Mouse (Mus musculus) 3T3-L1 (cell line): ENCODE measurements around the gene Col11a2.
"Not testable (repeated sequence)": the region's sequence is repeated elsewhere in the genome, so short reads cannot be mapped to it uniquely, and the experiment has no call there.

ENCODE experiments used
- DNase-seq: peaks from one replicate; pipeline ENCODE4 v3.0.0-alpha.2; 2015; ENCODE audit warnings: low read depth, low spot score

Gene Col11a2

DNA sequence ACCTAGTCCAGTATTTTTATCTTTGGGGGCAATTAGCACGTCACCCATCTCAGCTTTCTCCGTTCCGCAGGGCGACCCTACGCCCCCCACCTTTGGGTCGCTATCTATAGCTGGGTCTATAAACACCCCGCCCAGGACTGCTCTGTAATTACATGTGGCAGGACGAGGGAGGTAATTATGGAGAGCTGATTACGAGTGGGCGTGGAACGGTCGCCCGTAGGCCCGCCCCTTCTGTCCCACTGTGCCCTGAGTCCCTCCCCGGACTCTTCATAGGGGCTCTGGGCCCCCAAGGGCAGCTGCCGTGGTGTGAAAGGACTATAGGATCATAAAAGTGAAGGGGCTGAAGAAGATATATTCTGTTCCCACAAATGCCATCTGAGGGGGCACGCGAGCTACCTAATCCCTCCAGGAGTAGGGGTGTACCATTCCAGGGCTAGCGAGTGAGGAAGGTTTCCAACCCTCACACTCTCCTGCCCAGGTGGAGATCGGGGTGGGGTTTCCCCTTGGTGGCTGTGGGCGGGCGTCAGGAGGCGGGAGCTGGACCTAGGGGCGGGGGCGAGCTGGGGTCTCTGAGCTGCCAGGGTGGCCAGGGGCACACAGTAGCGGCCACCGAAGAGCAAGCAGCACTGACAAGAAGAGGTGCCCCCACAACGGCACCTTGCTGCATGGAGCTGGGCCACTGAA, at the start of gene Col11a2:
Gene Col11a2, plus strand, starts transcription at position 560 of the 684 bp plus-strand sequence.
- no peak for DNase-seq

DNA sequence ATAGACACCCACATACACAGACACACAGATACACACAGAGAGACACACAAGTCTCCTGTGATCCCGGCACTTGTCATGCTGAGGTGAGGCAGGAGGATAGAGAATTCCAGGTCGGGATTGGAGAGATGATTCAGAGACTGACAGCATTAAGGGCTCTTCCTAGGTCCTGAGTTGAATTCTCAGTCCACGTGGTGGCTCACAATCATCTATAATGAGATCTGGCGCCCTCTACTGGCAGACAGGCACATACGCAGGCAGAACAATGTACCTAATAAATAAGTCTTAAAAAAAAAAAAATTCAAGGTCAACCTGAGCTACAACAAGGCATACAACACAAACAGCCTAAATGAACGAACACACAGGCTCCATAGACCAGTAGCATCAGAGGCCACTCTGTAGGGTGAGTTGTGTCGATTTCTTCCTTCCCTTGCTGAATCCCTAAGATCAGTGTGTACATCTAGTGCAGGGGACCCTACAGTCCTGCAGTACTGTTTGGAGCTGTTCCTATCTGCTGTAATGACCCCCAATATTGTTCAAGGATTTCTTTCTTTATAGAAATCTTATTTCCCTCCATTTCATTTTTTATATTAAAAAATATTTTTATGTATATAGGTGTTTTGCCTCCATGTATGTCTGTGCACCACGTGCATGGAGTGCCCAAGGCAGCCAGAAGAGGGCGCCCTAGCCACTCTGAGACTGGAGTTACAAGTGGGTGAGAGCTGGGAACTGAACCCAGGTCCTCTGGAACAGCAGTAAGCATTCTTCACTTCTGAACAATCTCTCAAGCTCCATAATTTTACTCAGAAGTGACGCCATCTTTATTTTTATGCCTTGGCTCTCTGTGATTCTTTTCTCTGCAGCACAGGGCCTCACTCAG, 47.2 kb upstream of the Col11a2 start:
- DNase-seq: peak; percentile 93

DNA sequence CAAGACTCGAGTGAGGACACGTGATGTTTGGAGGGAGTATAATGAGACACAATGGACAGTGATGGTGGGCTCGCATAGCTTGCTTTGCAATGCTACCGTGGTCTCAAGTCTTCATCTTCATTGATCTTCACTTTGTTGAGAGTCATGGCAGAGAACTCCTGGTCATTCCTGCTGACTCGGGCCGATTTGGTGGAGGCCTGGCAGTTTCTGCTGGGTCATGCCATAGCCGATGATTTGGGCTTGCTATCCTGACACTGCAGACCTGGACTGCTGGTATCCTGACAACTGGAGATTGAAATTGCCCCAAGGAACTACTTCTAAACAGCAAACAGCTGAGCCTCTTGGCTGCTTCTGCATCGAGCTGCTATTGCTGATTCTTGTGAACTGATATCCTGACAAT, 44.3 kb upstream of the Col11a2 start:
- DNase-seq: no peak

DNA sequence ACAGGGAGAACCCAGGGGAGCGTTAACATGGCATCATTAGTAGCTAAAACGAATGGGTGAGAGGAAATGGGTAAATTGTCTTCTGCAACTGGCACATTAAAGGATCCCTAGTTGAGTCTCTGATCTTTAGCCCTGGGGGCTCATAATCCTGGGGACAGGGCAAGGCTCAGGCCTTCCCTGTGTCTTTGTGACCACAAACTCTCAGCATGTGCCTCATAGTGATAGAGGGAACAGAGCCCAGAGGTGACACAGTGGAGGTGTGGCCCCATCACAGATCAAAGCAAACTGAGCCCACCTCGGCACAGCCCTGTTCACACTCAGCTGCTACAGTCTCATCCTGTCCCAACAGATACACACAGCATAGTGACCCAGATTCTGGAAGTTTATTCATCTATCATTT, 43.6 kb upstream of the Col11a2 start:
- no peak for DNase-seq

DNA sequence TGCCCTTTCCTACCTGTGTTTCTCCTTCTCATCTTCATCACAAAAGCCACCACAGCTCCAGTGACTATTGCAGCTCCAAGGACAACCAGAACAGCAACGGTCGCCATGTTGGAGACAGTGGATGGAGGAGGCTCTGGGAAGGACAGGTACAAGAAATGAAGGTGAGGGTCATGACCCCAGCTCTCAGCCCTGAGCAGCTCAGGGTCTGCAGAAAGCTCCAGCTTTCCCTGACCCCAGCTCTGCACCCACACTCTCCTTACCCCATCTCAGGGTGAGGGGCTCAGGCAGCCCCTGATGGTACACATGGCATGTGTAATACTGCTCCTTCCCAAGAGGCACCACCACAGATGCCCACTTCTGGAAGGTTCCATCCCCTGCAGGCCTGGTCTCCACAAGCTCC, 42.2 kb upstream of the Col11a2 start:
- DNase-seq: not testable (repeated sequence)

DNA sequence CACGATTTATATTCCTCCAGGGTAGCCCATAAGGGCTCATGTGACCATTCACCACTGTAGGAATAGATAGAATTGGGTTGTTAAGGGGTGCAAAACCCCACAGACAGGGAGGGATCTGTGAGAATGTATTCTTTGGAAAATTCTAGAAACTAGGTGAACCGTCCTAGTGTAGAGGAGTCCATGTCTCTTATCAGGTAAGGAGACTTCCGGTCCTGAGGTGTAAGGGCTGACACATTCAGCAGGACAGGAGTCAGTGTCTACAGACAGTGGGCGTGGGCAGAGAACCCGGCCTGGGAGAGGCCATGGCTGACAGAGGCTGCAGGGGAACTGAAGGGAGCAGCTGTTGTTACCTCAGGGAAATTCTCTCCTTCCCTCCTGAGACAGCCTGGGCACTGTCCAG, 40.5 kb upstream of the Col11a2 start:
- DNase-seq: not testable (repeated sequence)

DNA sequence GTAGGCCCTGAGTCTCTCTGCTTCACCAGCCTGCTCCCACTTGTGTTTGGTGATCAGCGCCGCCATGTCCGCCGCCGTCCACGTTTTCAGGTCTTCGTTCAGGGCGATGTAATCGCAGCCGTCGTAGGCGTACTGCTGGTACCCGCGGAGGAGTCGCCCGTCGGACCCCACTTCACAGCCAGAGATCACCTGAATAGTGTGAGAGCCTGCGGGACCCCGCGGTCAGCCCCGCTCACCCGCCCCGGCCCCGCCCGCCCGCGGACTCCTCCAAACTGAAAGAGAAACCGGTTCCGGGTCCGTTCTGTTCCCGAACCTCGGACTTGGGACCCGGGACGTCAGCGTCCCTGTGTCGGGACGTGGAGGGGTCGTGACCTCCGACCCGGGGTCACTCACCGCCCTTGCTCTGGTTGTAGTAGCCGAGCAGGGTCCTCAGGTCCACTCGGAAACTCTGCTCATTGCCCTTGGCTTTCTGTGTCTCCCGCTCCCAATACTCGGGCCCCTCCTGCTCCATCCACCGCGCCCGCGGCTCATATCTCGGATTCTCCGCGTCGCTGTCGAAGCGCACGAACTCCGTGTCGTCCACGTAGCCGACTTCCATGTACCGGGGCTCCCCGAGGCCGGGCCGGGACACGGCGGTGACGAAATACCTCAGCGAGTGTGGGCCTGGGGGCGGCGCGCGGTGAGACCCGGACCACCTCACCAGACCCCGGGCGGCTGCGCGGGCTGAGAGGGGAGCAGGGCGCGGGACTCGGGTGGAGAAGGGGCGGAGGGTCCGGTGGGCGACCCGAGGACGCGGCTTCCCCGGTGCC, 39.7 kb upstream of the Col11a2 start:
- DNase-seq: no peak

DNA sequence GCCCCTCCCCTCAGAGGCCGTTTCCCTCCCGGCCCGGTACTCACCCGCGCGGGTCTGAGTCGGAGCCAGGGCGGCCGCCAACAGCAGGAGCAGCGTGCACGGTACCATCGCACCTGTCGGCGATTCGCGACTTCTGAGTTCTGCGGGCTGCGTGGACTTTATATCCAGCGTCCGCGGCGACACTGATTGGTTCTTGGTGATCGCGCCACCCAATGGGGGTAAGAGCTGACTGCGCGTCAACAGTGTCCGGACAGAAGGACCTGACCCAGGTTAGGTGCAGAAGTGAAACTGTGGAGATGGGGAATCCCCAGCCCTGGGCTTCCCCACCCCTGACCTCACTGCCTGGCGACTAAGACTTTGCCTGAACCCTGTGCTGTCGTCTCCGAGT, 39.1 kb upstream of the Col11a2 start, which contains the start of gene H2-K1:
Gene H2-K1, minus strand, starts transcription at position 198 of the 388 bp plus-strand sequence.
- peak; percentile 92 for DNase-seq

DNA sequence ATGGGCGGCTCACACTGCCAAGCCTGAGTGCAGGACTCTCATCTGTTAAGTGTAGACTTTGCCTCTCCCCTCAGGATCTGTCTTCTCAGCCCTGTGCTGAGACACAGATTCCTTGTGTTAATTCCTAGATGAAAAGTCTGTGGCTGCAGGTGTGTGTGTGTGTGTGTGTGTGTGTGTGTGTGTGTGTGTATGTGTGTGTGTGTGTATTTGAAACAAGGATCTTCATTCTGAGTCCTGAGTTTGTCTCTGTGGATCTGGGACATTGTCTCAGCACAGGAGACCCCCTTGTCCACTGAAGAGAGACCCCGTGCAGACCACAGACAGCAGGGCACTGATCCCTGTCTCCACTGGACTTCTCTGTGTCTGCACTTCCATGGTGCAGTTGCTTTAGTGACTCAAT, 38.4 kb upstream of the Col11a2 start:
- DNase-seq: not testable (repeated sequence)

DNA sequence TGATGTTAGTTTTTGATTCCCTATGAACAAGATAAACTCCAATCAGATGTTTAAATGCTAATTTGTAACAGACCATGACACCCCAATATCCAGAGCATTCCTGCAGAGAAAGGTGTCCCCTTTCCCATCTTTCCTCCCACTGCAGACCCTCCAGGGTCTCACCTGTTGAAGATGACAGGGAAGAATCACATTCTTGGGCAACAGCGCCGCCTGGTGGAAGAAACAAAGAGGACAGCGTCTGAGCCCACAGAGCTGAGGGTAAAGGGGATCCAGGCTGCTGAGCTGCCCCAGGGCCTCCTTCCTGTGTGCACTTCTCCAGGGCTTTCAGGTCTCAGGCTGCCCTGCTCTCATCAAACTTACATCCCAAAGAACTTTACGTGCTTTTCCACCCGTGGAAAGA, 35.8 kb upstream of the Col11a2 start:
- no peak for DNase-seq

DNA sequence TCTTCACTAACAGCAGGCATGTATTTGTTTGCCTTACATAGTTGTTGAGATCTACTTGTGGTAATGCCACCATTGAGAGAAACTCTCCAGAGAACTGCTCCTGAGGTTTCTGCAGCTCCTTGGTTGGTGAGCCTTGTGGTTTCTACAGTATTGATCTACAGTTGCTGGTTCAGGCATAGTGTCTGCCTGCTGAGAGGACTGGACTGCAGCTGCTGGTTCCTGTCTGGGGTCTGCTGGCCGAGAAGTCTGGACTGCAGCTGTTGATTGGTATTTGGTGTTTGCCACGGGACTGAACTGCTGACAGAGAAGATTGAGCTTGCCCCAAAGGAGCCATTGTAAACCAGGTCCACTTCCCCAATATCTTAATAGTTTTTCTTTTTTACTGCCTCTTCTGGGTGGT, 32.7 kb upstream of the Col11a2 start:
- DNase-seq: no peak

DNA sequence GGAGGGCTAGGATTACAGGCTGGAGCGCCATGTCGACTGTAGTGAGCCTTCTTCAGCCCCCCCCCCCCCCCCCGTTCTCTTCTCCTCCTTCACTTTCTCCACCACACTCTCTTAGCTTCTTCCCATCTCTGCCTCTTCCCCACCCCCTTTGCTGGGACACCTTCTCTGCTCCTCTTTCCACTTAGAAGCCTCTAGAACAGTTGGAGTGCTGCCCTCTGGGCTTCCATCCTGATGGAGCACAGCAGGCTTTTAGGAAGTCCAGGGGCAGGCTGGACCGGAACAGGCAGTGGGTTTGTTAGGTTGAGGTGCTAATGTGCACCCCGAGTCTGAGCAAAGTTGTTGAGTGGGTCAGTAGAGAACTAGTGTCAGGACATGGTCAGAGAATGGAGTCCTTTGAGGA, 29.1 kb upstream of the Col11a2 start:
- DNase-seq: no peak

DNA sequence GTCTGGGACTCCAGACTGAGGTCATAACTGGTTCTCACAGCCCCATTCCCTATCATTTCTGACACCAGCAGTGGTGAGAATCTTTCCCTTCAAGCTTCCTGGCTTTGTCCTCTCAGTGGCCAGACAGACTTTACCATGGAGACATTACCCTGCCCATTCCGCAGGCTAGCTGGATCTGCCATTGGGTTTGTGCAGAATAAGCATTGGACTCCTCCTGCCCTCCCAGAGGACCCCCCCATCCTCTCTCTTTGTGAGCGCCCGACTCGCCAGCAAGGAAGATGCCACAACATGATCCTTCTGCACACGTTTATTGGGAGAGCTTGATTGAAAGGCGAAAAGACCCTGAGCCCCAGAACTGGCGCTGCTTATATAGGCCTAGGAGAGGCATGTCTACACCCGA, 25.8 kb upstream of the Col11a2 start:
- DNase-seq: no peak

DNA sequence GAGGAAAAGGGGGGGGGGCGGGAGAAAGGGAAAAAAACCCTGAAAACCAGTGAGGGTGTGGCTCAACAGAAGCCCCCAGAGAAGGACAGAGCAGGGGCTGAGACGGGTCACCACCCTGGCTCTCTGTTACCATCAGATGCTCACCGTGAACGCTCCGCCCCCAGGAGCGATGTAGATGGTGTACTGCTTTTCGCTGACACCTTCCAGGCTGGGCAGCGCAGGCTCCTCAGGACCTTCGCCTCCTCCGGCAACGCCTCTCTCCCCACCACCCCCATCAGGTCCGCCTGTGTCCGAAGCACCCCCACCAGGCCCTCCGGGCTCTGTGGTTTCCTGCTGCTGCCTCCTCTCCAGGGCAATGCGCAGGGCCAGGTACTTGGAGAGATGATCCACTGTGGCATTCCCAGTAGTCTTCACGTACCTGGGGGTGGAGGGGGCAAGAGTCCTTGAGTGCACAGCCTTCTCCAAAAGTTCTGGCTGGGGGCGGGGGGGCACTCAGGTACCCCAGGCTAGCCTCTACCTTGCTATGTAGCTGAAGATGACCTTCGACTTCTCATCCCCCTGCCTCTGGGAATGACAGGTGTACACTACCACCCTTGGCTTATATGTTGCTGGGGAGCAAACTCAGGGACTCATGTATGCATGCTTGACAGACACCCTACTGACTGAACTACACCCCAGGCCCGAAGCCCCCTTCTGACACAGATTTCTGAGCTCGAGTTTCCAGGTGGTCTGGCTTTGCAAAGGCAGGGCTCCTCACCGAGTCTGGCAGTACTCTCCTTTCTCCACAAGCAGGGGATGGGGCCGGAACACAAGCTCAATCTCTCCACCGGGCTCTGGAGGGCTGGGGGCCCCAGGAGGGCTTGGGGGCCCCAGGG, 17.5 kb upstream of the Col11a2 start:
- DNase-seq: no peak

DNA sequence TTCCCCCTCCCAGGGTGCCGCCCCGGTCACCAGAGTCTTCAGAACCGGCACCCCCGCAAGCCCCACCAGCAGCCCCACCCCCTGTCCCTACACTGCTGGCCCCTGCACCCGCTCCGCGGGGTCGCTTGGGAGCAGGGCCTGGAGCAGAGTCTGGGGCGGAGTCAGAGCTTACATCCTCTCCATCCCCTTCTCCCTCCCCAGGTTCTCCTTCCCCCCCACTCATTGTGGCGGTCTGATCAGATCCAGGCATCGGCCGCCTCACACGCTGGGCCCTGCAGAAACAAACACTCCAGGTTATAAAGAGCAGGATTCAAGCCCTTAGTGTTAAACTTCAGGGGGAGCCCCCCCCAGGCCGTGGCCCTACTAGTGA, 16.8 kb upstream of the Col11a2 start:
- DNase-seq: no peak

DNA sequence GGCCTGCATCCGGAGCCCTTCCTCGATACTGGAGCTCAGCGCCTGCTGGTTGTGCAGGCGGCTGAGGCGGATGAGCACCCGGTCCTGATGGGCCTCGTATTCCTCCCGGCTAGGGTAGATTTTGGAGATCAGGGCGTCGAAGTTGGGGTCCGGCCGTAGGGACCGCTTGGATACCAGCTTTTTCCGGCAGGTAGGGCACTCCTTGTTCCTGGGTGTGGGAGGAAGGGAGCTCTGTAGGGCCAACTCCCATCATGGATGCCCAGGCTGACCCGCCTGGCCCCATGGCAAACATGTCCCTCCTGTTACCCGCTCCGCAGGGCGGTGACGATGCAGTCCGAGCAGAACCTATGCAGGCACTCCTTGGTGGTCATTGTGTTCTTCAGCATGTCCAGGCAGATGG, 16.2 kb upstream of the Col11a2 start:
- no peak for DNase-seq

DNA sequence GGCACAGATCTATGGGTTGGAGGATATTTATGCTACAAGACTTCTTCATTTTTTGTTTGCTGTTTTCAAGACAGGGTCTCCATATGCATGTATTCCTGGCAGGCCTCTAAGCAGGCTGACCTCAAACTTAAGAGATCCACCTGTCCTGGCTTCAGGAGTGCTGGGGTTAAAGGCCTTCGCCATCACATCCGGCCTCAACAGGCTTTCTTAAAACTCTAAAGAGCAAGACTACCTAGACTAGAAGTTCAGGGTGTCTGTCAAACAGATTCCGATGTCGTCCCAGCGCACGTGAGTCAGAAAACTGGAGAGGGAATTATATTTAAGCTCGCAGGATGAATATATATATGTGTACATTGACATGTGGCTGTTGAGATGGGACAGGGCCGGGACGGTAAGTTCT, 15.6 kb upstream of the Col11a2 start:
- DNase-seq: no peak

DNA sequence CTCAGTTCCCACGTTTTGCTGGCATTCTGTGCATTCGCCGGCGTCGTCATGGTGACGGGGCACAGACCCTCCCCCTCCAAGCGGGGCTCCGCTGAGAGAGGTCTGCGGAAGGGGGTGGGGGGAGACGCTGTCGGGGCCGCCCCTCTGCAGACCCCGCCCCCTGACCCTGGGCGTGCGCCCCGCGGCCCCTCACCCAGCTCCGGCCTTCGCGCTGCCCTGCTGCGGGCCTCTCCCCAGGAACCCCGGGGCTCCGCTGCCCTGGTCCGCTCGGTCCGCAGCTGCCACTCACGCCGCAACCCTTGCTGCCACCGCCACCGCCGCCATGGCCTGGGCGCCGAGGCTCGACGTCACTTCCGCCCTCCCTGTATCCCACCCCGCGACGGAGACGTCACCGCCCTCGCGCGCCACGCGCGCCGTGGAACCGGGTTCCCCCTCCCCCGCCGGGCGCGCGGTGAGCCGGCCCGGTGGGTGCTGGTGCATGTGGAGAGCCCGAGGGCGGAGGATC, 14.9 kb upstream of the Col11a2 start, which contains the start of gene Ring1:
Gene Ring1, minus strand, starts transcription at position 364 of the 505 bp plus-strand sequence.
- DNase-seq: peak; percentile 68

DNA sequence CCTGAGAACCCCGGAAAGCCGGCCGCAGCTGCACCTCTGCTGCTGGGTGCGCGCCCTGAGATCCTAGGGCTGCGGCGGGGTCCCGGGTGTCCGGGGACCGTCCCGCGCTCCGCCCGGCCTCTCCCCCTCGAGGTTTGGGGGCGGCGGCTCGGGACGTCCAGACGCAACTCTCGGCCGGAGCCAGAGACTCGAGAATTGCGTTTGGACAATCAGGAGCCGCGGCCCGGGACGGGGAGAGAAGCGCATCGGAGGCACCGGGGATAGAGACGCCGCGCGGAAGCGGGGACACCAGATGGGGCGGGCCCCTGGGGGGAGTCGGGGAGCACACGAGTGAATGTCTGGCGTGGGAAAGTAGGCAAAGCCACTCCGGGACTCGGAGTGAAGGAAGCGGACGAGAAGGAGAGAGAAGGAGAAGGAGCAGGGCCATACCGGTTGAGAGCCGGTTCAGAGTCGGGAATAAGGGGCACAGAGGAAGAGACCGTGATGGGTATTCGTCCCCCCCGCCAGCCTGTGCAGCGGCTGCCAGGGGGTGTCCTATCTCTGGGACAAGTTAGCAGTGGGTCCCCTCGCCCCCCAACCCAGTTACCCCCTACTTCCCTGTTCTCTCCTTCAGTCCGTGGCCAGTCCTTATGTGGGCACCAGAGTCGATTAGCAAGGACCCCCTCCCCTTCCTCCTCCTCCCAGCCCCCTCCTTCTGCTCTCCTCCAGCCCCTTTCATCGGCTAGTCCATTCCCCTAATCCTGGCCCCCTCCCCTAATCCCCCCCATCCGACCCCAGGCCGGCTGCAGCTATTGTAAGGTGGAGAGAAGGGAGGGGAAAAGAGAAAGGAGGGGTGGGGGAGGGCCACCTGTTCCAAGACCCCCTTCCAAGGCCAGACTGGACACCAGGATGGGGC, 14.1 kb upstream of the Col11a2 start:
- DNase-seq: peak; percentile 42

DNA sequence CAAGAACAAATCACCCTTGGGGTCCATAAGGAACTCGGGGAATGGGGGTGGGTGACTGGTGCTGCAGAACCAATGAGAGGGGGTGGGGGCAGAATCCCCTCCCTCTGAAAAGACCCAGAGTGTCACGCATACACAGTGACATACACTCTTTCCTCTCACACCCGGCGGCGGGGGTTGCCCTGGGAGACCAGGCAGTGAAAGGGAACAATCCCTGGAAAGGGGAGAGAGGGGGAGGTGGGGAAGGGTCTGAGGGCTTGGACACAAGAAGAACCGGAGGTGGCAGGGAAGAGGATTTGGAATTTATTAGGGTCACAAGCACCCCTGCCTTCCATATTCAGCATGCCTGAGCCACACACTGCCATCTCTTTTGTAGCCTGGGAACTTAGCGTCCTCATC, 13.5 kb upstream of the Col11a2 start:
- DNase-seq: no peak
